Mouse (Mus musculus) cerebellum, adult 9-11 months (tissue): ENCODE measurements around the gene Tnfsfm13.

Source experiments
- DNase-seq: peaks from one replicate; pipeline ENCODE4 v3.0.0; 2022

The Tnfsfm13 gene

DNA sequence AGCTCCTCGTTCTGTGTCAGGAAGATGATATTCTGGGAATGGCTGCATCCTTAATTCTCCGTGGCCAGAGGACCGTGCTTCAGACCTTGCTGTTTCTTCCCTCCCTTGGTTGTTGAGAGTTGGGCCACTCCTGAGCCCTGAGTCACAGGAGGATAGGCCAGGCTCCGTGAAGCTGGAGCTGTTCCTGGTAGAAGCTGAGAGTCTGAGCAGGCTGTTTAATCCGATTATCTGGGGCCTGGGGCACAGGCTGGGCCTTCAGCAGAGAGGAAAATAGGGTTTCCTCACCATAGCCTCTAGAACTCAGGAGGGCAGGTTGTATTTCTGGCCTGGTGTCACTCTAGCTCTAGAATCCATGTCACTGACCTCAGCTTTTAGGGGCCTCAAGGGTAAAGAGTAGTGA lies 42.5 kb downstream of the Tnfsfm13 start:
- no peak for DNase-seq

DNA sequence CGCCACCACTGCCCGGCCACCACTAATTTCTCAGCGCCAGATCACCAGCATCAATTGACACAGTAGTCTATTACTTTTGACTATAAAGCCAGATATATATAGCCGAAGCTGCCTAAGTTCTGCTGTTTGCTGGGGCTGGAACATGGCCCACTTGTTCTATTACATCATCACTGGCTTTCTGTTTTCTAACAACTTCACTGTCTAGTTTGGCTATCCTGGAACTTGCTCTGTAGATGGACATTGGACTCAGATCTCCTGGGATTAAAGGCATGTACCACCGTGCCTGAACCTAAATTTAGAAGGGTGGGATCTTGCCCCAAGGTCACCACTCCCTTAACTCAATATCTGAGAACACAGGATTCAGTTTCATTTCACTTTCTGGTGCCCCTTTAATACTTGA lies 50.0 kb downstream of the Tnfsfm13 start:
- no peak for DNase-seq

DNA sequence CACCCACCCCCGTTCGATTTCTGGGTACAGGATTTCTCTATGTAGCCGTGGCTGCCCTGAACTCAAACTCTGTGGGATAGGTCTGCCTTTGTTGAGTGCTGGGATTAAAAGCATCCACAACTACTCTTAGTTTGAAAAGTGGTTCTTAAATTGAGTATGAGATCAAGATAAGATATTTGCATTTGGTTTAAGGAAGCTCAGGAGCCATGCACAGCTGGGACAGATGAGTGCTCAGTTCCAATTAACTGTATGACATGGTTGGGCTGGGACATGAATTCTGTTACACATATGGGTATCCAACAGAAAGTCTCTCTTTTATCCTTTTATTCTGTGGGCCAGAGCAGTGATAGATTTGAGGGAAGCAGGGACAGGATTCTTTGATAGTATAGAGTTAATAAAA lies 60.4 kb downstream of the Tnfsfm13 start:
- DNase-seq, result no peak

DNA sequence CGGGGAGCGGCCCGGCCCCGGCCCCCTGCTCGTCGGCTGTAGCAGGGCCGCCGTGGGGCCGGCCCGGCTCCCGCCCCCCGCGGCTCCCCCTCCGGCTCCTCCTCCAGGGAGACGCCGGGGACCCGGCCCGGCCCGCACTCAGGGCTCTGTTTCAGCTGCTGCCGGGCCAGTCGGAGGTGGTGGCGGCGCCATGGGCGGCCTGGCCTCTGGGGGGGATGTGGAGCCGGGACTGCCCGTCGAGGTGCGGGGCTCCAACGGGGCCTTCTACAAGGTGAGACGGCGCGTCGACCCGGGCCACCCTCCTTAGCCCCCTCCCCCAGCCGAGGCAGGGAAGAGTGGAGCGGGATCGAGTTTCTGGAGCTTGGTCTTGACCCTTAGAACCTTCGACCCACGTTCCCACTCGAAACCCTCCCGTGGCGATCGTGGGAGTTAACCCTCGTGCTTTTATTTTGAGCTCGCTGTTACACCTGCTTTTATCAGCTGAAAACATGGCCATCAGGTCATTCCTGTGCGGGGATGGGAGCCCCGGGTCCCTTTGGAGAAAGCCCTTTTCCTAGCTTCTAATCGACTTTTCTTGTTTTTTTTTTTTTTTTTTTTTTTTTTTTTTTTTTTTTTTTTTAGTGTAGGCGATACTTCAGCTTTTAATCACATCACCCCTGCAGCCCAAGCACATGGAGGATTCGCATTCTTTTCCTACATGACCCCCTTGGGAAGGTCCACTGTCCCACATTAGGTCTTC lies 62.6 kb downstream of the Tnfsfm13 start:
- DNase-seq, result peak; percentile 82
